Mouse (Mus musculus): ENCODE measurements around the gene Ppil4.

The Ppil4 gene

DNA sequence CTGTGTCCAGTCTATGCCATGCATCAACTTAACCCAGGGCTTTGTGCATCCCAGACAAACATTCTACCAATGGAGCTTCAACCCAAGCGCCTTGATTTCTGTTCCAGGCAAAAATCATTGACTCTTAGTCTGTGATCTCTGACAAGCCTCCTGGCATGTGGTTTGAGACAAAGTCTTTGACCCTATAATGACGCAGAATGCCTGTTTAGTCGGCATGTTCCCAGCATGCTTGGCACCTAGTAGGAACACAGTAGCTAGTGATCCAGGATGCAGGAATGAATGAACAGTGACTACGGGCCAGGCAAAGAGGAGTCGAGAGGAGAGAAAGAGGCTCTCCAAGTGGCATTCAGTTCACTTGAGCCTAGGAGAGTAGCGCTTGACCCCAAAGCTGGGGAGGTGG is 70.7 kb downstream of the Ppil4 start:
- no peak for DNase-seq

DNA sequence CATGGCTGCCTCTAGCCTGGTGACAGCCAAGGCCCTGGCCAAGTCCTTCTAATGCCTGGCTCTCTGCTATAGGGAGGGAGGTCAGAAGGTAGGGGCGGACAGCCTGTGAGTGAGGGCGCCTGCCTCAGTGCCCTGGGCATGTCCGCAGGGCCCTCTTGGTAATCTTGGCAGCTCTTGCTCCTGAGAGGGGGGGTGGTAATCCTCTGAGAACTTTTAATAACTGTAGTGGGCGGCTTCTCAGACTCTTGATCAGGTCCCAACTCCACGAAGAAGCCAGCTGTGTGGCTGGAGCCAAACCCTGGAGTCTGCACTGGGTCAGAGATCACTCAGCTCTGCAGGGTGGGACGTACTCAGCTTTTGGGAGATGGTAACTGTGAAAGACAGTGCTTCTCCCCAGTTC is 71.5 kb downstream of the Ppil4 start:
- DNase-seq = no peak

- no peak for DNase-seq
These were observed 72.1 kb downstream of the Ppil4 start for GRCm38 (mm10) chr10:7864806-7865205.

- DNase-seq = peak; percentile 35
These were observed 74.3 kb downstream of the Ppil4 start for GRCm38 (mm10) chr10:7866762-7867665.

DNA sequence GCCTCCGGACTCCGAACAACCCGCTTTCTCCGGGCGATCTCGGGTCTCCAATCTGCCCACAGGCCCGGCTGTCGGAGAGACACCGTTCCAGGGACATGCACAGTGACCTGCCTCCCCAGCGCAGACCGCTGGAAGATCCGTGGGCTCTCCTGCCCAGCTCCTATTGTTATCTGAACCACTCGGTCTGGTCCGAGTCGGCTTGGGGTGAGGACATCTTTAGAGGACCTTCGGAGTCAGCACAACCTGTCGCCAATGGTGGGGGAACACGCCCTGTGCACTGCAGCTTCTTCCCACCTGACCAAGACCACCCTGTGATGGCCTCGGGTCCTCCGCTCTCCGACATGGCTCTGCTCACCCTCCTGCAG is 75.0 kb downstream of the Ppil4 start:
- no peak for DNase-seq

- peak; percentile 15 for DNase-seq
These were observed 77.1 kb downstream of the Ppil4 start for GRCm38 (mm10) chr10:7869746-7870145.

DNA sequence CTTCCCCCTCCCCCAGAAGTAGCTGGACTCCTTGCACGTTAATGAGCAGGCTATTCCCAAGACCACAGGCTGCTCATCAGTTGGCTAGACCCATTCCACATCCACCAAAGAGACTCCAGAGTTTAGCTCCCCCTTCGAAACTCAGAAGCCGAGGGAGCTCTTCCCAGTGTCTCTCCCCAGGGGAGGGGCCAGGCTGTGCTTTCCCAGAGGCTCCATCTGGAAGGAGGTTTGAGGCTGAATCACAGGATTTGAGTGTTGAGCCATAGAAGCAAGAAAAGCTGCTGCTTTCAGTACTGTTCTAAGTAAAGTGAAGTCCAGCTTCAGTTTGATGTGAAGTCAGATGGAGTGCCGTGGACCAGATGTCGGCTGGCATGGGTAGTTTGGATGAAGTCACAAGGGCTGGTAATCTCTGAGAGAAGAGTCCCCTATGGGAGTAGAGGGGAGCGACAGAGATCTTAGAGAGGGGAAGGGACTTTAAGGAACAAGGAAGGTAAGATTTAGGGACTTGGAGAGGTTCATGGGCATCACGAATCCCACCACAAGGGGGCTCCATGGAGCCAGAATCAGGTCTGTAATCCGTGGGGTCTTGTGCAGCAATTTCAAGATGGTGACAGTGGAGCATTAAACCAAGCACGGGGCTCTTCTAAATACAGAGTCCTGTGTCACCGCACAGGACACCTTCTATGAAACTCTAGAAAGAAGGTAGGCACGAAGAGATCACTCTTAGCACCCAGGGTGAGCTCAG is 78.1 kb downstream of the Ppil4 start:
- peak; percentile 57 for DNase-seq

GRCm38 (mm10) chr10:7871381-7872020 is 78.8 kb downstream of the Ppil4 start:
- no peak for DNase-seq

All from retina, postnatal 1 day (tissue).